19 mouse cellular contexts compared by ENCODE assay signal in genomic region chr15:79875261-79875995, GRCm38 (mm10). TPM values are rescaled to one million over a fixed set of nuclear protein-coding genes. Genes with fewer than 3 reads are reported as not detected.
DNase-seq lines count a peak whose midpoint lies in the region; ATAC-seq and TF ChIP-seq lines count a peak whose summit lies in the region.
"Had no signal": no experiment of that assay in that cellular context is flagged by ENCODE, and none has a peak within 500 bp of the region (broad histone marks: within the 10 kb centered on the region; RNA-seq: fewer than 3 reads in every experiment).

No protein-coding gene starts in this region.

- intact Hi-C loops in left cerebral cortex, postnatal 4 days (cut with DNase I), result no loop called here
- intact Hi-C loops in heart, postnatal 14 days (cut with DNase I), result no loop called here

- DNase-seq in cerebellum, postnatal 10 days, result peak; percentile 62 to 74
- peak; percentile 5 for DNase-seq in left cerebral cortex, postnatal 4 days
- no peak for DNase-seq in left cerebral cortex, adult 9 months (ENCODE audit: low spot score in 2 of 2)
- peak; percentile 66 for DNase-seq in adrenal gland, adult 2 months
- peak; percentile 13 for DNase-seq in brain, embryonic 14.5 days (ENCODE audit: low read depth)
- DNase-seq in layer of hippocampus, adult 11-12 months (ENCODE audit: low spot score), result no peak
- no peak for DNase-seq in heart, postnatal 14 days
- DNase-seq: gastrocnemius, postnatal 36 days; kidney, postnatal 4 days; liver, postnatal 0 days; lung, postnatal 10 days; thymus, postnatal 14 days had no signal

- TF ChIP-seq POLR2A in brain, embryonic 14.5 days (IDR thresholded peaks at IDR 0.05; ENCODE audit: borderline replicate concordance, extremely low read depth, insufficient read depth, insufficient read length, poor library complexity, severe bottlenecking), result no peak

- no peak for ATAC-seq in cerebellum, adult (ENCODE audit: insufficient number of reproducible peaks, low FRiP score, low TSS enrichment)
- ATAC-seq: forebrain, embryonic 13.5 days; intestine, embryonic 15.5 days; liver, postnatal 0 days; midbrain, embryonic 13.5 days had no signal

- TF ChIP-seq CTCF in brain, embryonic 14.5 days (IDR thresholded peaks at IDR 0.05; ENCODE audit: borderline replicate concordance, extremely low read depth, insufficient read depth, insufficient read length), result no peak

RNA-seq across cellular contexts. Expression of gene Apobec3, which starts 16.0 kb away (rescaled TPM):
- 1 to 10 TPM; 4.7 to 6.0 TPM for total RNA-seq in left cerebral cortex, postnatal 4 days (2021)
- 10 to 100 TPM; 13.1 to 16.5 TPM for total RNA-seq in adrenal gland, adult 2 months (2021)
- 5.2 and 6.7 TPM in 2 replicates for polyA plus RNA-seq in adrenal gland, adult 2 months (2012; rRNA removed)
- polyA plus RNA-seq in brain, embryonic 14.5 days (2012; rRNA removed), result 4.7 and 5.6 TPM in 2 replicates
- total RNA-seq in heart, postnatal 14 days (2021), result 10 to 100 TPM; 13.0 to 14.4 TPM

RNA-seq across cellular contexts. Expression of gene Cbx6, which starts 40.9 kb away (rescaled TPM):
- 100 to 1,000 TPM; 105 to 125 TPM for total RNA-seq in left cerebral cortex, postnatal 4 days (2021)
- 10 to 100 TPM; 46.2 to 67.3 TPM for total RNA-seq in adrenal gland, adult 2 months (2021)
- 105 and 106 TPM in 2 replicates for polyA plus RNA-seq in adrenal gland, adult 2 months (2012; rRNA removed)
- polyA plus RNA-seq in brain, embryonic 14.5 days (2012; rRNA removed), result 69.6 and 84.6 TPM in 2 replicates
- total RNA-seq in heart, postnatal 14 days (2021), result 10 to 100 TPM; 35.4 to 36.8 TPM

RNA-seq across cellular contexts. Expression of gene Npcd, which starts 41.4 kb away (rescaled TPM):
- 10 to 100 TPM in 1 of 2 experiments, 1 to 10 TPM in 1; 6.6 to 14.9 TPM for total RNA-seq in left cerebral cortex, postnatal 4 days (2021)
- total RNA-seq in adrenal gland, adult 2 months (2021), result 1 to 10 TPM; 1.2 to 2.0 TPM
- 13.4 and 14.6 TPM in 2 replicates for polyA plus RNA-seq in adrenal gland, adult 2 months (2012; rRNA removed)
- polyA plus RNA-seq in brain, embryonic 14.5 days (2012; rRNA removed), result 0.53 and 1.8 TPM in 2 replicates
- total RNA-seq in heart, postnatal 14 days (2021), result under 1 TPM in 1 of 2 experiments, not detected in 1; 0.31 TPM
- total RNA-seq: liver, adult 2 months; megakaryocyte progenitor cell, adult 5-6 weeks had no signal
- polyA plus RNA-seq: forebrain, embryonic 13.5 days; liver, adult 2 months; liver, postnatal 0 days; testis, adult 2 months had no signal

Comparison
In these comparisons a context has a peak if more than half of its experiments do, and no peak if none do; other contexts are left out.
1. DNase-seq: peak in cerebellum, postnatal 10 days (2 of 2), left cerebral cortex, postnatal 4 days (single experiment), adrenal gland, adult 2 months (single experiment) and brain, embryonic 14.5 days (single experiment); none in left cerebral cortex, adult 9 months (0 of 2), layer of hippocampus, adult 11-12 months (single experiment) and heart, postnatal 14 days (0 of 2).